Mouse (Mus musculus) layer of hippocampus, postnatal 10 days (tissue): ENCODE data around the gene Golga4. TPM values are rescaled to one million over a fixed set of nuclear protein-coding genes. Genes with fewer than 3 reads are reported as not detected.

ENCODE experiments used
- DNase-seq, 2 experiments: peaks; one replicate each; pipeline ENCODE4 v3.0.0; 2021; ENCODE audit warnings: low spot score in 2 of 2
- long read RNA-seq: library from polyadenylated mRNA; stranded (forward); transcript quantifications from one replicate; pipeline ENCODE4 v2.0.0, GENCODE M21; 2023
- total RNA-seq, 2 experiments: library from RNA; stranded (reverse); gene quantifications; 2 replicates each; pipeline ENCODE4 v1.2.3; 2021

Gene Golga4
- total RNA-seq, result 10 to 100 TPM; 67.3 to 76.7 TPM
- long read RNA-seq, partial matches to known transcripts, result 2 of 4 reads
- long read RNA-seq, other reads (novel, unspliced or antisense), result 2 of 4 reads

GRCm38 (mm10) chr9:118506020-118506403 lies at the start of gene Golga4:
Gene Golga4 (plus strand): TSS chr9:118506267.
- DNase-seq, result peak; percentile 94 to 95

GRCm38 (mm10) chr9:118456405-118456804 lies 49.7 kb upstream of the Golga4 start:
- no peak for DNase-seq

GRCm38 (mm10) chr9:118458039-118458438 lies 48.0 kb upstream of the Golga4 start:
- DNase-seq, result no peak

- DNase-seq, result no peak
Observed at GRCm38 (mm10) chr9:118464031-118464430, 42.0 kb upstream of the Golga4 start.

- DNase-seq, result no peak
Observed at GRCm38 (mm10) chr9:118468301-118468700, 37.8 kb upstream of the Golga4 start.

- DNase-seq, result no peak
Observed at GRCm38 (mm10) chr9:118469272-118469671, 36.8 kb upstream of the Golga4 start.

- no peak for DNase-seq
Observed at GRCm38 (mm10) chr9:118471296-118471695, 34.8 kb upstream of the Golga4 start.

GRCm38 (mm10) chr9:118476211-118476765 lies 29.8 kb upstream of the Golga4 start:
- DNase-seq, result no peak

GRCm38 (mm10) chr9:118476766-118477271 lies 29.2 kb upstream of the Golga4 start:
- DNase-seq, result no peak

- no peak for DNase-seq
Observed at GRCm38 (mm10) chr9:118477281-118477931, 28.7 kb upstream of the Golga4 start.

GRCm38 (mm10) chr9:118477961-118478360 lies 28.1 kb upstream of the Golga4 start, which contains the start of gene Eomes:
Gene Eomes (plus strand): TSS chr9:118478212.
- DNase-seq, result no peak

GRCm38 (mm10) chr9:118478458-118478838 lies 27.6 kb upstream of the Golga4 start:
- no peak for DNase-seq

- DNase-seq, result peak; percentile 41 to 52
Observed at GRCm38 (mm10) chr9:118478839-118479507, 27.1 kb upstream of the Golga4 start.

GRCm38 (mm10) chr9:118479508-118480291 lies 26.4 kb upstream of the Golga4 start:
- no peak for DNase-seq

GRCm38 (mm10) chr9:118480292-118480690 lies 25.8 kb upstream of the Golga4 start:
- DNase-seq, result no peak

GRCm38 (mm10) chr9:118482210-118482609 lies 23.9 kb upstream of the Golga4 start:
- DNase-seq, result no peak

GRCm38 (mm10) chr9:118486361-118487095 lies 19.5 kb upstream of the Golga4 start:
- DNase-seq, result no peak

- DNase-seq, result no peak
Observed at GRCm38 (mm10) chr9:118487096-118487395, 19.0 kb upstream of the Golga4 start.

GRCm38 (mm10) chr9:118487636-118488035 lies 18.4 kb upstream of the Golga4 start:
- DNase-seq, result no peak

GRCm38 (mm10) chr9:118488138-118488895 lies 17.8 kb upstream of the Golga4 start:
- DNase-seq, result peak; percentile 49 to 51
